Mouse (Mus musculus) spleen, adult 2 months (tissue): Measurements from ENCODE around the gene Dmtf1.
A peak's percentile ranks its signal among the peaks of the same experiment; 100 is the strongest.

Experiments
- CTCF ChIP-seq: fragments of 200-500 bp; IDR thresholded peaks from 2 replicates; pipeline ENCODE4 v1.5.1; 2011; ENCODE audit warnings: mild to moderate bottlenecking, inconsistent platforms; ENCODE audit not compliant: insufficient read depth, insufficient read length, insufficient replicate concordance; ENCODE audit errors: extremely low read depth
- POLR2A ChIP-seq: fragments of 200-500 bp; IDR thresholded peaks from 2 replicates; pipeline ENCODE4 v1.6.1; 2011; ENCODE audit warnings: low read depth, low read length, inconsistent platforms

DNA sequence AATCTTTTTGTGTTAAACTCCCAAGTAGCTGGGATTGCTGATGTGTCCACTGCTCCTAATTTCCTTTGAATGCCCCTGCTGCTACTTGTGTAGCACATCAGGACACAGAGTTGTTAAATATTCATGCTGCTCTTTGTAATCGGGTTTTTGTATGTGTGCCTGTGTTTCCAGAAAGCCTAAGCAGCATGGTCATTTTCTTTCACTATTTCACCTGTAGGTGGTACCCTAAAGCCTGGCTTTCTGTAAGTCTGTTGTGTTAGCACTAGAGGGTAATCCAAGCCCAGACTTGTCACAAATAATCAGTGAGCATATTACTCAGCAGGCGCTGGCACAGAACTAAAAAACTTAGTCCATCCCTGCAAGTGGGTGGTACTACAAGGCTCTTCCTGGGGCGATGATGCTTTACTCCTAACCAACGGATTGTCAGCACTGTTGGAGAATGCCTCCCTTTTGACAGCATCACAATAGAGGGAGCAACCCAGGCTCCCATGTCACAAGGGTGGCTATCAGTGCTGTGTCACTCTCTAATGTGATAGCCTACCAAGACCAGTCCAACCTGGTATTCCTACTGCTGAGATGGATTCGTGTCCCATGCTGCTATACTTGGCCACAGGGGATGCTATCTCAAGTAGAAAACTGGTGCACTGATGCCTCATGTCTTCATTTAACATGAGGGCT, 88.3 kb downstream of the Dmtf1 start:
- TF ChIP-seq POLR2A (no peak), CTCF (peak; percentile 30; the same call in 1 of the 2 replicates)
